Mouse (Mus musculus) heart, adult 2 months (tissue): Measurements from ENCODE around the gene Ackr3. TPM values are rescaled to one million over a fixed set of nuclear protein-coding genes. Genes with fewer than 3 reads are reported as not detected.

Experiments
- DNase-seq, 2 experiments: peaks; one replicate each; pipeline ENCODE4 v3.0.0; 2021
- H3K27ac ChIP-seq: fragments of 200-600 bp; 2 replicates; pipeline ENCODE4 v1.8.1; 2022
- H3K27me3 ChIP-seq: fragments of 200-500 bp; 2 replicates; pipeline ENCODE4 v1.6.1; 2012; ENCODE audit warnings: mild to moderate bottlenecking, low read length, inconsistent platforms, mixed read lengths; ENCODE audit not compliant: control insufficient read depth, insufficient read depth
- H3K36me3 ChIP-seq: fragments of 200-500 bp; 2 replicates; pipeline ENCODE4 v1.6.1; 2012; ENCODE audit warnings: low read length, inconsistent platforms; ENCODE audit not compliant: control insufficient read depth, insufficient read depth
- H3K4me1 ChIP-seq: fragments of 200-500 bp; 2 replicates; pipeline ENCODE4 v1.6.1; 2011; ENCODE audit warnings: low read length; ENCODE audit not compliant: control insufficient read depth, insufficient read depth
- H3K4me3 ChIP-seq: fragments of 200-600 bp; 2 replicates; pipeline ENCODE4 v1.8.1; 2022
- H3K79me2 ChIP-seq: fragments of 200-500 bp; replicated peaks from 2 replicates; pipeline ENCODE4 v1.6.1; 2012; ENCODE audit warnings: mild to moderate bottlenecking, inconsistent platforms, low read length, moderate library complexity, mixed read lengths; ENCODE audit not compliant: control insufficient read depth, insufficient read depth
- H3K9ac ChIP-seq: fragments of 200-500 bp; 2 replicates; pipeline ENCODE4 v1.6.1; 2012; ENCODE audit warnings: low read depth, mild to moderate bottlenecking, control low read depth, inconsistent platforms, low read length, mixed read lengths
- CTCF ChIP-seq: fragments of 200-600 bp; IDR thresholded peaks from 2 replicates; pipeline ENCODE4 v1.8.1; 2022; ENCODE audit warnings: antibody characterized with exemption, mild to moderate bottlenecking, moderate library complexity
- EP300 ChIP-seq: fragments of 200-500 bp; IDR thresholded peaks from 2 replicates; pipeline ENCODE4 v1.6.1; 2011; ENCODE audit warnings: low read depth, low read length, control low read depth; ENCODE audit not compliant: insufficient read depth
- POLR2A ChIP-seq: fragments of 200-500 bp; IDR thresholded peaks from 2 replicates; pipeline ENCODE4 v1.6.1; 2011; ENCODE audit warnings: mild to moderate bottlenecking, low read depth, low read length, control low read depth; ENCODE audit not compliant: insufficient read depth
- WGBS: fragments of 180-500 bp; shearing (Covaris S2); methylation state at CpG from one replicate; pipeline ENCODE4 v1.1.7; 2018; 5-methylcytosine and 5-hydroxymethylcytosine counted together
- intact Hi-C: fragments of 180-260 bp; cut with DNase I; formaldehyde crosslinking; loops from one replicate; pipeline ENCODE4 v1.15.1; 2025
- polyA plus RNA-seq: library from polyadenylated mRNA; depleted of rRNA; stranded (reverse); fragments of >200 nt; gene quantifications from 2 replicates; pipeline ENCODE4 v1.2.3, GENCODE M21; 2012
- total RNA-seq, 2 experiments: library from RNA; stranded (reverse); gene quantifications; 2 replicates each; pipeline ENCODE4 v1.2.3; 2021

The Ackr3 gene
- total and polyA plus RNA-seq, 3 experiments, result 56.5 to 186 (median 58.0) TPM

DNA sequence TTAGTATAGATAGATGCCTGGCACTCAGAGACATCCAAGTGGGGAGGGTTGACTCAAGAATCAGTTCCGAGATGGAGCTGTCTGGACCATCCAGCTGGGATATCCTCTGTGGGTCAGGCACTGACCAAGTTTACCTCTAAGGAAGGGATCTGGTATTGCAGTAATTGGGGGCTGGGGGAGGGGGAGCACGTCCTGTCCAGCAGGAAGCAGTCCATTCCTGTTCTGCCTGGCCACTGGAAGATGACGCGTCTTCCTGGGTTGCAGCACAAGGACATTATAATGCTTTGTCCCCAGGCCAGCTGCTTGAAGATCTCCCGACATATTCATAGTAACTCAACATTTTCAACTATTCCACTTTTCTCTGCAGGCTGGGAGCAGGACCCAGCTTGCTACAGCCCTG is 2.5 kb upstream of the Ackr3 start:
- Histone ChIP-seq H3K4me1 (peaks cover 6% of the 10 kb centered on the region), H3K27me3 (no peaks in the 10 kb centered on the region), H3K79me2 (no peaks in the 10 kb centered on the region), H3K36me3 (no peaks in the 10 kb centered on the region), H3K9ac (no peak overlapping the region), H3K4me3 (no peak overlapping the region), H3K27ac (peak overlapping the region; percentile 59)
- WGBS, result 53% methylated on average over 5 of the region's 5 CpGs
- intact Hi-C loops, result loop anchor here (1.0 to 5.0 kb wide), 3 partner anchors 37 to 286 kb away; no protein-coding TSS in a partner anchor
- TF ChIP-seq POLR2A (no peak), EP300 (0 out of 2 replicates have a peak, but pooled peaks have one; percentile 51)
- no peak for DNase-seq

DNA sequence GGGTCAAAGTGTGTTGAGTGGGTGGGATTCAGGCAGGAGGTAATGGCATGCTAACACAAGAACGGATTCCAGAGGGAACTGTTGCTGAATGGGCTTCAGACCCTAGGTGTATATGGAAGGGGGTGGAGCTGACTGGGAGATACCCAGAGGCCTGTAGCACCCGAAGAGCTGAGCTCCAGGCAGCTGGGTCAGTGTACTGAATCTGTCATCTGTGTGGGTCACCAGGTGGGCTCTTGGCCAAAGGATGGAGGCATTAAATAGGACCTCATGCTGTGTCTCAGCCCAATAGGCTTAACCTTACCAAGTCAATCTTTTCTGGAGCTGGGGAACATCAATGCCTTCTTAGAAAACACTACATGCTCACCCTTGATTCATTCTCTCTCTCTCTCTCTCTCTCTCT is 2.1 kb upstream of the Ackr3 start:
- Histone ChIP-seq H3K27me3 (no peaks in the 10 kb centered on the region), H3K36me3 (no peaks in the 10 kb centered on the region), H3K79me2 (no peaks in the 10 kb centered on the region), H3K4me3 (no peak overlapping the region), H3K4me1 (peaks cover 6% of the 10 kb centered on the region), H3K9ac (no peak overlapping the region), H3K27ac (peak overlapping the region; percentile 59)
- TF ChIP-seq POLR2A, result no peak
- no peak for TF ChIP-seq CTCF
- TF ChIP-seq EP300, result no peak
- intact Hi-C loops, result loop anchor here (1.0 to 5.0 kb wide), 4 partner anchors 37 to 286 kb away; no protein-coding TSS in a partner anchor
- WGBS, result 44% methylated on average over 2 of the region's 2 CpGs
- DNase-seq, result no peak

- no peaks in the 10 kb centered on the region for H3K27me3 ChIP-seq
- no peak overlapping the region for H3K9ac ChIP-seq
- peak overlapping the region; percentile 59 for H3K27ac ChIP-seq
- intact Hi-C loops, result loop anchor here (1.0 to 5.0 kb wide), 3 partner anchors 41 to 285 kb away; no protein-coding TSS in a partner anchor
- H3K4me3 ChIP-seq, result 0 out of 2 replicates have a peak overlapping the region, but pooled peaks have one; percentile 1
- peaks cover 10% of the 10 kb centered on the region for H3K4me1 ChIP-seq
- TF ChIP-seq CTCF (peak; percentile 85), EP300 (no peak)
- DNase-seq, result peak; percentile 91
- no peaks in the 10 kb centered on the region for H3K79me2 ChIP-seq
- WGBS, result 37% methylated on average over 23 of the region's 23 CpGs
- H3K36me3 ChIP-seq, result no peaks in the 10 kb centered on the region
These were observed 1.4 kb upstream of the Ackr3 start for GRCm38 (mm10) chr1:90202207-90202978.

- peak overlapping the region; percentile 84 for H3K4me3 ChIP-seq
- WGBS, result 42% methylated on average over 11 of the region's 11 CpGs
These were observed 439 bp upstream of the Ackr3 start for GRCm38 (mm10) chr1:90203341-90203740.

DNA sequence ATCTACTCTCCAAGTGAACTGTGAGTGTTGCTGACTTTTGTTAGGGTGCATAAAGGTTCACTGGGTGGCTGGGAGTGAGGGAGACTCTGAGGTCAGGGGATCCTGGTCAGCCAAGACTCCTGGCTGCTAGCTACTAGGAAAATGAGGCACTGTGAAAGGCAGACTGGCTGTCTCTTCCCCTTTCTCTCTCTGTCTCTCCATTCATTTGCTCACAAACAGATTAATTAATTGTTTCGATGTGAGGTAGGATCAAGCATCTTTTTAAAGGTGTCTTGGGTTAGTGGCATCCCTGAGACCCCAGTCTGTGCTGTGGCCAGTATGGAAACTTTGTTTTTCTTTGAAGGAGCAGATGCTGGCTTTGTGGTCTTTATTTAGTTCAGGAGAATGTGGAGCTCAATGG is 1.0 kb downstream of the Ackr3 start:
- Histone ChIP-seq H3K79me2 (no peaks in the 10 kb centered on the region; the same call in none of the 2 replicates), H3K36me3 (peaks cover 9% of the 10 kb centered on the region), H3K27me3 (no peaks in the 10 kb centered on the region), H3K4me3 (peak overlapping the region; percentile 84), H3K4me1 (peaks cover 26% of the 10 kb centered on the region), H3K9ac (peak overlapping the region; percentile 66), H3K27ac (peak overlapping the region; percentile 98)
- intact Hi-C loops, result loop anchor here (1.0 to 5.0 kb wide), 4 partner anchors 40 to 383 kb away; no protein-coding TSS in a partner anchor
- no peak for DNase-seq
- 26% methylated on average over 1 of the region's 1 CpGs for WGBS
- no peak for TF ChIP-seq EP300

More at GRCm38 (mm10) chr1:90203341-90203740, 439 bp upstream of the Ackr3 start:
- no peaks in the 10 kb centered on the region for H3K36me3 ChIP-seq
- no peak overlapping the region for H3K9ac ChIP-seq
- TF ChIP-seq CTCF, result no peak
- TF ChIP-seq POLR2A, result no peak
- TF ChIP-seq EP300, result no peak
- no peak for DNase-seq
- H3K27me3 ChIP-seq, result no peaks in the 10 kb centered on the region
- peak overlapping the region; percentile 98 for H3K27ac ChIP-seq
- intact Hi-C loops, result loop anchor here (1.0 to 5.0 kb wide), 3 partner anchors 143 to 284 kb away; no protein-coding TSS in a partner anchor
- H3K4me1 ChIP-seq, result peaks cover 17% of the 10 kb centered on the region
- H3K79me2 ChIP-seq, result no peaks in the 10 kb centered on the region

- 0% methylated on average over 6 of the region's 6 CpGs for WGBS
- peak overlapping the region; percentile 84 for H3K4me3 ChIP-seq
- H3K9ac ChIP-seq, result peak overlapping the region; percentile 66
- intact Hi-C loops, result loop anchor here (1.0 kb wide), 2 partner anchors 40 to 383 kb away; no protein-coding TSS in a partner anchor
- H3K4me1 ChIP-seq, result peaks cover 30% of the 10 kb centered on the region
- DNase-seq, result peak; percentile 62 to 73
- TF ChIP-seq EP300, result peak; percentile 79
- peak; percentile 42; the same call in 1 of the 2 replicates for TF ChIP-seq POLR2A
- TF ChIP-seq CTCF, result peak; percentile 86
- H3K79me2 ChIP-seq, result no peaks in the 10 kb centered on the region; the same call in none of the 2 replicates
- H3K27ac ChIP-seq, result peak overlapping the region; percentile 98
- H3K36me3 ChIP-seq, result peaks cover 13% of the 10 kb centered on the region
- H3K27me3 ChIP-seq, result no peaks in the 10 kb centered on the region
These were observed 1.4 kb downstream of the Ackr3 start for GRCm38 (mm10) chr1:90205223-90205622.
